Mouse (Mus musculus) thymus, adult 2 months (tissue): ENCODE results near the gene Cox15.

Experiments used
- CTCF ChIP-seq: fragments of 200-500 bp; IDR thresholded peaks from 2 replicates; pipeline ENCODE4 v1.5.1; 2012; ENCODE audit warnings: mild to moderate bottlenecking, control low read depth, low read length, moderate library complexity, borderline replicate concordance; ENCODE audit not compliant: control insufficient read depth, poor library complexity, insufficient read depth; ENCODE audit errors: extremely low read depth
- POLR2A ChIP-seq: fragments of 200-500 bp; IDR thresholded peaks from 2 replicates; pipeline ENCODE4 v1.6.1; 2012; ENCODE audit warnings: mild to moderate bottlenecking, low read length, control low read depth, moderate library complexity; ENCODE audit not compliant: control insufficient read depth, poor library complexity, insufficient read depth; ENCODE audit errors: extremely low read depth

DNA sequence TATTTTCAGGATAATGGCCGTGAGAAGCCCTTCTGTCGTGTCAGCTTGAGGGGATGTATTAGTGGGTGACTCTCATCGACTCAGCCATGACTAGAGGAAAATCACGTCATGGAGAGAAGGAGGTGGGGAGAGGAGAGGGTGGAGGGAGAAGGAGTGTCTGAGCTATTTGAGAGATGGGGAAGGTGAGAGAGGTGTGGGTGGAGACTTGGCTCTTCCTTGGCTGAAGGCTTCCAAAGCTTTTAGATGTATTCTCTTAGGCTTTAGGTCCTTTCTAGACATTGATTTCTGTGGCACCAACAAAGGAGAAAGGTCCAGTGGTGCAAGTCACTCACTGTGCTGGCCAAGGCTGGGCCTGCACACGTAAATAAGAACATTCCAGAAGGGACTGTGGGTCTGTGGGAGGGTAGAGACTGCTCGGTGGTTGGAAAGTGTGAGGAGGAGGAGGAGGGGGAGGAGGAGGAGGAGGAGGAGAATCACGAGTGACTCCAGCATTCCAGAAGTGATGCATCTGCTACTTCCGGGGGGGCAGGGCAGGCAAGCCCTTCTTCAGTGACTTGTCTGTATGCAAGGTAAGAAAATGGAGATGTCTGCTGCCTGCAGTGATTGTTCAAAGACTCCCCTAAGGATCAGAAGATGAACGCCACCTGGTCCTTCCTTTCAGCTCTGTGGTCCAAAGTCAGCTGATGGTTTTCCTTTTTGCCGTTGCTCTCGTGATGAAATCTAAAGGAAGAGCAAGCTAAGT is 53.6 kb downstream of the Cox15 start:
- TF ChIP-seq CTCF = no peak
- TF ChIP-seq POLR2A = no peak
